Mouse (Mus musculus) olfactory bulb, adult 2 months (tissue): ENCODE measurements at regions not wholly inside any gene's neighbourhood (a gene's known extent, or its start where the extent isn't known, plus 50 kb on each side); places are given as distances from the start of the nearest gene placed in this dataset.

ENCODE experiments used
- CTCF ChIP-seq: fragments of 200-500 bp; IDR thresholded peaks from 2 replicates; pipeline ENCODE4 v1.5.1; 2012; ENCODE audit warnings: low read depth, mild to moderate bottlenecking, low read length, moderate library complexity; ENCODE audit not compliant: insufficient read depth
- POLR2A ChIP-seq: fragments of 200-500 bp; IDR thresholded peaks from 2 replicates; pipeline ENCODE4 v1.6.1; 2012; ENCODE audit warnings: mild to moderate bottlenecking, low read depth, low read length, moderate library complexity; ENCODE audit not compliant: insufficient read depth

DNA sequence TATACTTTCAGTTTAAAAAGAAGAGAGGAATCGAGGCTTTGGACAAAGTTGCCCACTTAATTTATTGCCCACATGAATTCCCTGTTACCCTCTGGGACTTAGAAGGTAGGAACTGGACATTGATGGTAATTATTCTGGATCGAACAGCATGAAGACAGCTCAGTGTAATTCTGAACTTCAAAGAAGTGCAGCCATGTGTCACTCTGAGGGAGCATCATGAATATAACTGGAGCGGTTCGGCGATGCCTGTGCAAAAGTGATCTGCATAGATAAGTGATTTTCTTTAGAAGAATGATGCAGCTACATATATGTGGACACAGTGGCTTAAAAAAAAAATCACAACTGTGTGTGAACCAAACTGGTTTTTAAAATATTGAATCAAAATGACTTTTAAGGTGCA is 449.5 kb downstream of the Rapgef2 start:
- TF ChIP-seq CTCF (no peak), POLR2A (no peak)
